Mouse (Mus musculus): ENCODE measurements around the gene Capzb. TPM values are rescaled to one million over a fixed set of nuclear protein-coding genes. Genes with fewer than 3 reads are reported as not detected.

Gene Capzb
- total RNA-seq, 4 experiments from 2014 or later, result 357 to 412 (median 388) TPM

- DNase-seq, result no peak
Observed at GRCm38 (mm10) chr4:139267335-139267734, 74.6 kb downstream of the Capzb start.

GRCm38 (mm10) chr4:139268242-139268641, 75.5 kb downstream of the Capzb start:
- DNase-seq, result no peak

- DNase-seq, result no peak
Observed at GRCm38 (mm10) chr4:139270168-139270567, 77.5 kb downstream of the Capzb start.

DNA sequence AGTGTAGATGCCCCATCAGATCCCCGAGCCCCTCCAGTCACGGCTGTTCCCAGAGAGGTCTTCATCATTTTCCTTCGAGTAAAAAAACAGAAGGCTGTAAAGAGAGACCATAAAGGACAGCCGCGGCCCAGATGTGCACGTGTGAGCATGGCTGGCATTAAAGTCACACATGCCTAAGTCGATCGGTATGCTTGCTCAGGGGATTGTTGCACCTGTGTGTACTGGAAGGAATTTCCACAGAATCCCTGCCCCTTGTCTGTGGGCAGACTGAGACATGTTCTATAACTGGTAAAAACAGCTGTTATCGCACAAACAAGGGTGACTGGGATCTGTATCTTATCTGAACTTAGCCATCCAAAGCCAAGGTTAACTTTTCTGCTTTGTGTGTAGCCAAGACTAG, 78.9 kb downstream of the Capzb start:
- DNase-seq, result no peak

DNA sequence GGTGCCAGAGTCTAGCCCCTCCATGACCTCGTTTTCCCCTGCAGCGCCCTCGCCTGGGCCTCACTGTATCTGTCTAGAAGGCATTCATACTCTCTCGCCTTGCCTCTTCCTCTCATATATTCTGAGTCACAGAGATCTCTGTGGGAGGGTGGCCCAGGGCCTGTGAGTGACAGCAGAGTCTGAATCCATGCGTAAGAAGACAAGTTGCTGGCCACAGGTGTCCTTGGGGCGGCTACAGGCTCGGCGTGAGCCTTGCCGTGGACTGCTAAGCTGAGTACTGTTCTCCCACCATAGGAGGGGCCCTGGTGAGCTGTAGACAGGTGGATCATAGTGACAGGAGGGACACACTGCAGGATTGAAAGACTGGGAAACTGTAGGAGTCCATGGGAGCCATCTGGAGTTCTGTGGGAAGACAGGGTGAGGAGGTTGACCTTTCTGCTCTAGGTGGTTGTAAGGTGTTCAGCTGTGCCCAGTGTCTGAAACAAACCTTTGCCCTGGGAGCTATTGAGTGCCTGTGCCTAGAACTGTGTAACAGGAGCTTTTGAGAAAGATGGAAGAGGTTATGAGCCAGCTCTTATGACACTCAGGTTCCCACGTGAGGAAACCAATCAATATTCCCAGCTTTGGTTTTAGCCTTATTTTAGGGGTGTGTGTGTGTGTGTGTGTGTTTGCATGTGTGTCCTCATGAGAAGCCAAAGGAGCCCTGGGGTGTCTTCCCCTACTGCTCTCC, 80.4 kb downstream of the Capzb start:
- peak; percentile 64 for DNase-seq

DNA sequence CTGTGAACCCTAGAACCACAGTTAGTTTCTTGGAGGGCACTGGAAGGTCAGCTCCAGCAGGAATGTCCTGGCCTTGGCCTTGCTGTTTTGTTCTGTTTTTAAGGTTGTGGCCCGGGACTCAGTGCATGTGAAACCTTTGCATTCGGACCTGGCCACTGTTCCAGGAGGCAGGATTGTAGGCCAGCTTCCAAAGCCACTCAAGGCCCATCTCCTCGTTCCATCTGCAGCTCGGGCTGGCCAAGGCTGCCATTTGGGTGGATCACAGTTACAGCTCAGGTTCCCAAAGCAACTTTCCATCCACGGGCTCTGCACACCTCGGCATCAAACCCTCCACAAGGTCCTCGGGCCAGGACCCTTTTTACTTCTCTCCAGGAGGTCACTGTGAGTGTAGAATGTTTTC, 81.9 kb downstream of the Capzb start:
- no peak for DNase-seq

- no peak for DNase-seq
Observed at GRCm38 (mm10) chr4:139276411-139276810, 83.7 kb downstream of the Capzb start.

DNA sequence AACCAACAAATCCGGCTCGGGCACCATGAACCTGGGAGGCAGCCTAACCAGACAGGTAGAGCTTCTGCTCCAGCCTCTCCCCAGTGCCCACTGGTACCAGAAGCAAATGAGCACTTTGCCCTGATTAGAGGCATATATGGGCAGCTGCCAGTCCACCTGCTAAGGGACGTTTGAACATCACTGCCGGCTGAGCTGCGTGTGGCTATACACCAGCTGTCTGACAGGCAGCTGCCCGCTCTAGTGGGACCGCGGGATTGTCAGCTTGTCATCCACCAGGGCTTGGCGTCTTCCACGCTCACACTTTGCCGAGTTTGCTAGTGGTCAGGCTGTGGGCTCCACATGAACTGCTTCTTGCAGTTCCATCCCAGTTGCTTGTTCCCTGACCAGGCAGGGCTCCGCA, 87.8 kb downstream of the Capzb start:
- no peak for DNase-seq

DNA sequence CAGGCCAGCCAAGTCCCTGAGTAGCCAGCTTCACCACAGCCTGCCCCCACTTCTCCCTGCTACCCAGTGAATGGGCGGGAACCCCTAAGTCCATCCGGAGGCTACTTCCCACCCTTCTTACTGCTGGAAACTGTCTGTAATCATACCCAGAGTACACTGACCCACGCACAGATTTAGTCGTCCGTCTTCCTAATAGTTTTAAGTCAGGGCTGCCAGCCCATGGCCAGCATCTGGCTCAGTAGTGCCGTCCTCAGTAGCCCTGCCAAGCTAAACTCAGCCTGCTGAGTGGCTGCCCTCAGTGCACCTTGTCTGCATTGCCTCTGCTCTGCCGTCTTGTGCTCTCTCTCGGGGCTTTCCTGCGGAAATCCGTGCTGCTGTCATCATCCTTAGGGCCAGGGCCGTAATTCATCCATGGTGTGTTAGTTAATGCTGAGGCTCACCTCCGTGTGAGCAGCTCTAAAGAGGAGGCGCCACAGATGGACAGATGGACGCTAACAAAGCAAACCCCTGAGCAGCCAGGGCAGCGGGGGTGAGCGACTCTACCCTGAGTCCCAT, 89.2 kb downstream of the Capzb start:
- no peak for DNase-seq

DNA sequence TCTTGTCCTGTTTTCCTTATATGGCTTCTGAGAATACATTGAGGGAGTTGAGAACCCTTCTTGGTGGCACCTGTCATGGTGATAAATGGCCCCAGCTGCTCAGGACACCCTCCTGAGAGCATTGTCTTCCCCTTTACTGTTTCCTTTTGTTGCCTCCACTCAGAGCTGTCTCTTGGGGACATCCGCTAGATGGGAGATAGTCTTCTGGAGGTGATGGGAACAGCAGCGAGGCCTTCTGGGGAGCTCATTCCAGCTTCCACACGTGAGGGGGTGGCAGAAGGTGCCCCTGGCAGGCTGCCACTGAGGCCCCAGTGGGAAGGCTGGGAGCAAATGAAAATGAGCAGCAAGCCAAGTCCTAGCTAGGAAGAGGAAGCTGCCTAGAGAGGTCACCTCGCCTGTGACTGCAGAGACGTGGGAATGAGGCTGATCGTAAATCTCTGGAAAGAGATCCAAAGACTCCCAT, 90.3 kb downstream of the Capzb start:
- DNase-seq, result peak; percentile 40

GRCm38 (mm10) chr4:139284877-139285276, 92.2 kb downstream of the Capzb start:
- no peak for DNase-seq

GRCm38 (mm10) chr4:139286234-139286633, 93.5 kb downstream of the Capzb start:
- no peak for DNase-seq

DNA sequence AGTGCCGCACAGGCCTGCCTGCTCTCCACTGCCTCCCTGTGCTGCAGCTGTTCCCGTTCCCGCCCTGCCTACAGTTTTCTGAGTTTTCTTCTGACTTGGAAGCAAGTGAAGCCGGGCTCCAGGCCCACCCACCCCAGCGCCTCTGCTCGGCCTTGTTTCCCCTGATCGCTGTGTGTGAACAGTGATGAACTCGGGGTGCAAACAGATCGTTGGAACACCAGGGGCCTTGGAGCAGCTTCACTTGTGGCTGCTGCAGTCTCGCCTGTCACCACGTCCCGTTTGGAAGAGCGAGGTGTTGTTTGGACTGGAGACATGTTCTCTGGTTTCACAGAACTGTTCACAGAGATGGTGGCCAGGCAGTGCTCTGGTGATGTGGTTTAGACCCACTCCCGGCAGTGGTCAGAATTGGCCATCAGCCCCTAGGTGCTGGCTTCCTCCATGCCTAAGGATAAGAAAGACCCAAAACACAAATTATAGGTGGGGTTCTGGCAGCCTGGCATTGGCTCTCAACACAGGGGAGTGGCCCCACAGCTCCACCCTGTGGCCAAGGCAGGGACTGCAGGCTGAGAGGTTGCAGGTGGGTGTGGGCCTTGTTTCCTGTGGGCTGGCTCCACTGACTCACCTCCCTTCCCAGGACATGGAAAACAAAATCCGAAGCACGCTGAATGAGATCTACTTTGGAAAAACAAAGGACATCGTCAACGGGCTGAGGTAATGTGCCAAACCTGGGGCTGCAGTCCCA, 94.6 kb downstream of the Capzb start:
- peak; percentile 71 for DNase-seq

DNA sequence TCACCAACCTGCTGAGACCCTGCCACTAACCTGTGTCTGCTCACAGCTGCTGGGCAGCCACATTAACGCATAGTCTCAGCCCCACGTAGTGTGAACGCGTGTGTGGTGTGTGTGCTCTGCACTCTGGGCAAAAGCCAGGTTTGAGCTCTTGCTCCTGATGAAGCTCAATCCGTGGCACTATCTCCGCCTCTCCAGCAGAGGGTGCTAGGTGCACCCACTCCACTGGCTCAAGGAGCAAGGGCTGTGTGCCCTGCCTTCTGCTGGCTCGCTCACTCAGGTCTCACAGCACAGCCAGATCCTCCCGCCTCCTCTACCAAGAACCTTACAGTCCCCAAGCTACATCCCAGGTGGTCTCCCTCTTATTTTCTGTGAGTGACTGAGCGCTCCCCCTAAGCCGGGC, 96.3 kb downstream of the Capzb start:
- no peak for DNase-seq

DNA sequence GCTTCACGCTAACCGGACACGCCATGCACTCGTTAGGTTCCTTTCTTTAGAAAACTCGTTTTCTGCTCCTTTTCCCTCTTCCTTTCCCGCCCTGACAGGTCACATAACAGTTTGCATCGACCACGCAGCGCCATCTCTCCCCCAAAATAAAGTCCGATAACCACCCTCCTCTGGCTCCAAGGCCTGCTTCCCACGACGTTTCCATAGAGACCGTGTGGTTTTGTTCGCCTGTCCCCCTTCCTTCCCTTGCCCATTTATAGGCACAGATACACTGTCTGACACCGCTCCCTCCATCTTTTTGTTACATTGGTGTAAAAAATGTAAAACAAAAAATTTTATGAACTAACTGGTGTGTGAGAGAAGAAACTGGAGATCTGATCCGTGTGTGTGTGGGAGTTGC, 98.4 kb downstream of the Capzb start:
- no peak for DNase-seq

DNA sequence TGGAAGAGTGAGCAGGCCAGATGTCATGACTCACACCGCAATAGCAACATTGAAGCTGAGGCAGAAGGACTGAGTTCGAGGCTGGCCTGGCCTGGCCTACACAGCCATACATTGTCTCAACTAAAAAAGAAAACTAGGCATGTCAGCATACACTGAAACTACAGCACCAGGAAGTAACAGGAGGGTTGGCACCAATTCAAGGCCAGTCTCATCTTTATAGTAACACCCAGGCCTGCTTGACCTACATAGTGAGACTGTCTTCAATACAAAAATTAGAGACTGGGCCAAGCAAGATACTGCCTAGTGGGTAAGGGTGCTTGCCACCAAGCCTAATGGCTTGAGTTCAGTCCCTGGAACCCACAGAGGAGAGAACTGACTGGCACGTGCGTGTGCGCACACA, 99.3 kb downstream of the Capzb start:
- no peak for DNase-seq

DNA sequence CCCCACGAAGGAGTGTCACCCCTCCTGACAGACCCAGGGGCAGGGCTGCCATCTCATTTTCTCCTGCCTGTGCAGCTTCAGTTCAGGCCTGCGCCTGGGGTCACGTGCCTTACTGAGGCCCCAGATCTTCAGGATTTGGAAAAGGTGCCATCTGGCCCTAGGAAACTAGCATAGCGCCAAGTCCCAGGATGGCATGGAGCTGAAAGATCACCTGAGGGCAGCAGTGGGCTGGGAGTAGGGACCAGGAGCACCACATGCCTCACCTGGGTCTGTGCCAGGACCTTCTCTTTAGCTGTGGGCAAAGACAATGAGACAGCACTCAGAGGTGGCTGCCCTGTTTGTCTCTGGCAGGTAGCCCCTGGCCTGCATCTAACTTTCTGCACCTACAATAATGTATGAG, 104.9 kb downstream of the Capzb start:
- no peak for DNase-seq

DNA sequence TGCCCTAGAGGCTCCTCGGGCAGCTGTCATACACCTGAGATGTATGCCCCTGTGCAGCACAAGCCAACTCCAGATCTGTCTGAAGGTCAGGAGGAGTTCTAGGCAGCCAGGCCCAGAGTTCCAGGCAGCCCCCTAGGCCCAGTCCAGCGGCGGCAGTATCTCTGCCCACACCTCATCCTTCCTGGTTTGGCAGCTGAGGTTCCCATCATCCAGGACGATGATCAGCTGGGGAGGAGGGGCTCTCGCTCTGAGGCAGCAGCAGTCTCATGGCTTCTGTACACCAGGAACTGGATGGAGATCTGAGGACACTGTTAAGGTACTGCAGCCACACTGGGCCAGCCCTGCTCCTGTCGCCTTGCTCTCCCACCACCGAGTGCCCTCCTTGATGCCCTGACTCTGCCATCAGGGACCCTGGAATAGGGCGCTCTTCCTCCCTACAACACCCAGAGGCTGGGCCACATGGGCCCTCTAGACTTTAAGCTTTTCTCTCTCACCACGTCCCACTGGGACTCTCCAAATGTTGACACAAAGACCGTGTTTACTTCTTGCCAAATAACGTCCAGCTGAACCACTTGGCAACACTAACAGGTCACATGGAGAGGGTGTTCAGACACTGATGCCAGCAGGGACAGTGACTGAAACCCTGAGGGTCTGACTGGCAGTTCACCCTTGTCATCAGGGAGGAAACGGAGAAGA, 106.1 kb downstream of the Capzb start:
- DNase-seq, result no peak

DNA sequence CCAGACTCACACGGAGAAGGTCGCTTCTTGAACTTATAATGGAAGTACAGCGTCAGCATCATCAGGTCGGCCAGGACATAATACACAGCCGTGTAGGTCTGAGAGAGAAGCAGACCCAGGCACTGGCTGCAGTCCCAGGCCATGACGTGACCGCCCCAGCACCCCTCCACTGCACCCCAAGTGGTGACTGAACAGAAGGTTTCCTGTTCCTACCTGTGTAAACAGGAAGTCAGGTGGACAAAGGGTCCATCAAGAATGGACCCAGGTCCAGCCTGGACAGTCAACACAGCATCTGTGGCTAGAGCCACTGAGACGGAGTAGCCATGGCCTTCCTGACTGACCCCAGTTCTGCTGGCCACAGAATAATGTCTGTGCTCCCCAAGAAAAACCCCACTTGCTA, 109.1 kb downstream of the Capzb start:
- no peak for DNase-seq

DNA sequence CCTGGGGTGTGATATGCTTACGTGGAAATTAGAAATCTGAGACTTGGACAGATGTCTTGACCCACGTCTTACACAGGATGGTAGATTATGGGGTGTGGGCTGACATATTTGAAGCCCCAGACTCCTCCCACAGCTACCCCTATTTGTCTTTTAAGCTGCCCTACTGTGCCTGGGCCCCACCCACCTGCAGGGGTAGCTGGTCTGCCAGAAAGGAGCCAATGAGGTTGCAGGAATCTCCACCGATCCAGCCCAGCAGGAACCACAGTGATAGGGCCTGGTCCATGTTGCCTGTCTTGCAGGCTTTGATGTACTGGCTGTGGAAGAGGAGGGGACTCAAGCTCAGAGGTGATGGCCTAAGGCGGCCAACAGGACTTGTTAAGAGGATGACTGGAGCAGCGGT, 109.5 kb downstream of the Capzb start:
- DNase-seq, result no peak

DNA sequence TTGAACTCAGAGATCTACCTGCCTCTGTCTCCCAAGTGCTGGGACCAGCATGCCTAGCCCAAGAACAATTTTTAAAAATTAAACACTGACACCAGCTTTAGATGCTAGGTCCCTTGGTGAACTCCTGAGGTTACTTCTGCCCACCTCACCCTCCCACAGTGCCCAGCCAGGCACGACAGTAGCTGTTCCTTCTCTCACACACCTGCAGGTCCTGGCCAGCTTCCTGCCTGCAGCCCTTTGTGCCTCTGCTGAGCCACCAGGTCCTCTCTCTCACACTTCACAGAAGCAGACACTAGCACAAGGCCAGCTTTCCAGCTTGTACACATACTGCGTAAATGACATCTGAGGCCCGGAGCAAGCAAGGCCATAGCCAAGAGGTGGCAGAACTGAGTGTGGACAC, 112.8 kb downstream of the Capzb start:
- no peak for DNase-seq

DNA sequence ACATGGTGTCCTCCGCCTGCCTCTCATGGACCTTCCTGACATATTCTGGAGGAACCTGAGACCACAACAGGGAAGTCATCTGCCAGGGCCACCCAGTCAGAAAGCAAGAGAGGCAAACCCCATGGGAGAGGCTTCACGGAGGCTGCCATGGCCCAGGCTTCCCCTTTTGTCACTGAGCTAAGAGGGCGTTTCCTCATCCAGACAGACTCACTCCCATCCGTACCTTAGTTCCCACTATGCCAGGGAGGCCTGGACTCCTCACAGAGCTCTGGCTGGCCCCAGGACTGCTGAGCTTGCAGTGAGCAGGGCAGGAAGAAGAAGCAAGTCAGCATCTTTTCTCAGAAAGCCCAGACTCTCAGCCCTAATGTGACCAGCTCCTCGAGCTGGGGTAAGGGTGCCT, 115.2 kb downstream of the Capzb start:
- DNase-seq, result no peak

GRCm38 (mm10) chr4:139309651-139310050, 117.0 kb downstream of the Capzb start:
- no peak for DNase-seq

Data from adrenal gland, adult 8-10 months (tissue).